Mouse (Mus musculus): ENCODE measurements at regions not wholly inside any gene's neighbourhood (a gene's known extent, or its start where the extent isn't known, plus 50 kb on each side); places are given as distances from the start of the nearest gene placed in this dataset.

- TF ChIP-seq CTCF (IDR thresholded peaks at IDR 0.05; ENCODE audit: low read depth, low read length) (no peak), POLR2A (IDR thresholded peaks at IDR 0.05; ENCODE audit: extremely low read depth, insufficient read depth, low read length) (no peak)
Observed at GRCm38 (mm10) chr12:12723724-12724487, 217.8 kb downstream of the Mycn start.
